Mouse (Mus musculus) ES-E14 (cell line): ENCODE data around the gene Tmem120b. TPM values are rescaled to one million over a fixed set of nuclear protein-coding genes. Genes with fewer than 3 reads are reported as not detected.

ENCODE experiments used
- DNase-seq: peaks from one replicate; pipeline ENCODE4 v3.0.0-alpha.2; 2013; ENCODE audit warnings: low read depth, low spot score
- H3K27ac ChIP-seq: 2 replicates; pipeline ENCODE4 v1.5.1; 2012; ENCODE audit warnings: low read depth, mild to moderate bottlenecking, low read length, moderate library complexity, mixed read lengths; ENCODE audit not compliant: poor library complexity, insufficient read depth, severe bottlenecking
- H3K36me3 ChIP-seq: 2 replicates; pipeline ENCODE4 v1.6.1; 2012; ENCODE audit warnings: mild to moderate bottlenecking, low read length, moderate library complexity, mixed read lengths; ENCODE audit not compliant: control insufficient read depth, poor library complexity, insufficient read depth, severe bottlenecking
- H3K4me1 ChIP-seq, 2 experiments: fragments of 150-350 bp in 1 of 2; sonication (generic) in 1 of 2; 2 replicates each; pipeline ENCODE4 v1.6.1; 2012; ENCODE audit warnings: low read length in 2 of 2, mild to moderate bottlenecking in 1 of 2, mixed read lengths in 1 of 2; ENCODE audit not compliant: control insufficient read depth in 2 of 2, insufficient read depth in 2 of 2, poor library complexity in 1 of 2
- H3K4me3 ChIP-seq, 2 experiments: fragments of 150-350 bp in 1 of 2; sonication (generic) in 1 of 2; 2 replicates each; pipeline ENCODE4 v1.5.1; 2012; ENCODE audit warnings: low read length in 2 of 2, low read depth in 1 of 2, mild to moderate bottlenecking in 1 of 2, mixed read lengths in 1 of 2; ENCODE audit not compliant: insufficient read depth in 1 of 2, poor library complexity in 1 of 2, severe bottlenecking in 1 of 2
- H3K9ac ChIP-seq: 2 replicates; pipeline ENCODE4 v1.6.1; 2012; ENCODE audit warnings: low read depth, mild to moderate bottlenecking, low read length, mixed read lengths; ENCODE audit not compliant: poor library complexity, insufficient read depth, severe bottlenecking
- H3K9me3 ChIP-seq: fragments of 150-350 bp; sonication (generic); 2 replicates; pipeline ENCODE4 v1.6.1; 2012; ENCODE audit warnings: low read depth, mild to moderate bottlenecking, low read length; ENCODE audit not compliant: control insufficient read depth, insufficient read depth
- CHD2 ChIP-seq: IDR thresholded peaks from 2 replicates; pipeline ENCODE4 v1.6.1; 2014; ENCODE audit warnings: mild to moderate bottlenecking, low read depth, low read length, inconsistent platforms
- HCFC1 ChIP-seq: IDR thresholded peaks from 2 replicates; pipeline ENCODE4 v1.6.1; 2012; ENCODE audit warnings: low read length, inconsistent platforms, borderline replicate concordance; ENCODE audit not compliant: insufficient read depth
- MAFK ChIP-seq: IDR thresholded peaks from 2 replicates; pipeline ENCODE4 v1.6.1; 2014; ENCODE audit warnings: mild to moderate bottlenecking, low read depth, low read length, inconsistent platforms; ENCODE audit not compliant: insufficient read depth
- ZC3H11A ChIP-seq: IDR thresholded peaks from 2 replicates; pipeline ENCODE4 v1.6.1; 2012; ENCODE audit warnings: low read depth, mild to moderate bottlenecking, inconsistent platforms, low read length, borderline replicate concordance
- ZNF384 ChIP-seq: IDR thresholded peaks from 2 replicates; pipeline ENCODE4 v1.6.1; 2012; ENCODE audit warnings: low read depth, low read length, inconsistent platforms
- in situ Hi-C, 2 experiments: fragments of 600-800 bp; cut with MboI; formaldehyde crosslinking; loops; one replicate each; pipeline ENCODE4 v1.15.1; 2025; ENCODE audit warnings: low sequenced_read_pairs in 2 of 2, inconsistent platforms in 1 of 2; ENCODE audit not compliant: unreplicated experiment in 2 of 2
- total RNA-seq: library from RNA; depleted of rRNA; stranded (reverse); fragments of 300-350 nt; gene quantifications from 2 replicates; pipeline ENCODE4 v1.2.3, GENCODE M21; 2012

The Tmem120b gene
- total RNA-seq, 1 experiment: 21.9 TPM

DNA sequence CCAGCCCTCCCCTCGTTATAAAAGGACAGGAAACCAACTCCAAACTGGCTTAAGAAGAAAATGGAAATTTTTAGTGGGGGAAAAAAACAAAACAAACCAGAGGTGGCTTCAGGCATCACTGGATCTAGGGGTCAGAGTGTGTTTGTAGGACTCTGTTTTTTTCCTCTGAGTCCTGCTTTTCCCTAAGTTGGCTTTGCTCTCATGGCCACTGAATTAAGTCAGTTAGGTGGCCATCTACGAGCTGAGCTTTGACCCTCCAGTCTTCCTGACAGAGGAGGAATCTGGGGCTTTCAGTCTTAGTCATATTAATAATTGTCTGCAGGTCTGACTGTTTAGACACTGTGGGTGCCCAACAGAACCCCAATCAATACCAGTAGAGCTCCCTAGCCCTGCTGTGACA lies 30.3 kb downstream of the Tmem120b start:
- no peak for DNase-seq
- Histone ChIP-seq H3K9ac (no peak overlapping the region), H3K4me1 (peaks cover 0 to 3% of the 10 kb centered on the region in 2 experiments; a peak in 1 of 4 replicates), H3K4me3 (no peak overlapping the region), H3K27ac (no peak overlapping the region), H3K9me3 (no peaks in the 10 kb centered on the region), H3K36me3 (peaks cover 7% of the 10 kb centered on the region; the same call in 1 of the 2 replicates)
- in situ Hi-C loops: no loop called here
- no peak for TF ChIP-seq ZNF384
- no peak for TF ChIP-seq HCFC1
- no peak for TF ChIP-seq CHD2
- no peak for TF ChIP-seq ZC3H11A
- TF ChIP-seq MAFK: no peak

DNA sequence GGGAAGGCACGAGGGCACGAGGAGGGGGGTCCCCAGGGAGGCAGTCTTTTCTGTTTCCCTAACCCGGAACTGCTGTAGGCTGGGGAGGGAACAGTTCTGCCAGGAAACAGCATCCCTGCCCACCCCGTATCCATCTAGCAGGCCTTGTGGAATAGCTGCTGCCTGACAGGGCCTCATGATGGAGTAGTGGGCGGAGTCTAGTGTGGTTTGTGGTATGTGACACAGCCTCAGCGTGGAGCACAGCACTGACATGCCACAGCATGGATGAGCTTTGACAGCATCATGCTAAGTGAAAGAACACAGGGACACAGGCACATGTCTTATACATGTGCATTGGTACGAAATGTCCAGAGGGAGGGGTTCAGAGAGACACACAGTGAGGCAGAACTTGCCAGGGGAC lies 34.2 kb downstream of the Tmem120b start:
- TF ChIP-seq ZNF384: no peak
- no peak for TF ChIP-seq CHD2
- TF ChIP-seq MAFK: no peak
- TF ChIP-seq ZC3H11A: no peak
- no peak for TF ChIP-seq HCFC1
- H3K4me3 ChIP-seq: no peak overlapping the region
- no peak overlapping the region for H3K9ac ChIP-seq
- DNase-seq: no peak
- in situ Hi-C loops: no loop called here
- H3K36me3 ChIP-seq: peaks cover 16% of the 10 kb centered on the region; the same call in 1 of the 2 replicates
- no peaks in the 10 kb centered on the region for H3K9me3 ChIP-seq
- peaks cover 0 to 4% of the 10 kb centered on the region in 2 experiments; a peak in 1 of 4 replicates for H3K4me1 ChIP-seq
- no peak overlapping the region for H3K27ac ChIP-seq

DNA sequence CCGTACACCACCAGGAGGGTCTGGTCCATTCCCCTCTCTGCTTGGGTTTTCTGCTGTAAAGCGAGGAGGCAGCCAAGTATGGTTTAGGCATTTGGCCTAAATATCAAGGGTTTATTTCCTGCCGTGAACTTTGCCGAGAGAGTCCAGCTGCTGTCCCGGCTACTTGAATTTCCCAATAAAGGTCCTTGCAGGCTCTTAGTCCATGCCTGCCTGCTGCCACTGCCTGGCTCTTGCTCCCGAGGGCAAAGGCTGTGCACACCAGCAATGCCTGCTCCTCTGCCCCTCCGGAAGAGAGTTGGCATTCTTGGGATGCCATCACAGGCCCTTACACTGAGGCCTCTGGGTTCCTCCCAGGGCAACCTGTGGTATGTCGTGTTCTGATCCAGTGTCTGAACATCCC lies 35.3 kb downstream of the Tmem120b start:
- no peak for DNase-seq
- H3K4me3 ChIP-seq: no peak overlapping the region
- no peak overlapping the region for H3K27ac ChIP-seq
- in situ Hi-C loops: no loop called here
- no peak for TF ChIP-seq MAFK
- TF ChIP-seq HCFC1: no peak
- no peak for TF ChIP-seq CHD2
- TF ChIP-seq ZNF384: no peak
- no peak for TF ChIP-seq ZC3H11A
- no peak overlapping the region for H3K9ac ChIP-seq
- H3K36me3 ChIP-seq: peaks cover 12% of the 10 kb centered on the region; the same call in 1 of the 2 replicates
- no peaks in the 10 kb centered on the region for H3K9me3 ChIP-seq
- 0 out of 4 replicates have a peak, but pooled peaks cover 0 to 2% of the 10 kb centered on the region in 2 experiments for H3K4me1 ChIP-seq

DNA sequence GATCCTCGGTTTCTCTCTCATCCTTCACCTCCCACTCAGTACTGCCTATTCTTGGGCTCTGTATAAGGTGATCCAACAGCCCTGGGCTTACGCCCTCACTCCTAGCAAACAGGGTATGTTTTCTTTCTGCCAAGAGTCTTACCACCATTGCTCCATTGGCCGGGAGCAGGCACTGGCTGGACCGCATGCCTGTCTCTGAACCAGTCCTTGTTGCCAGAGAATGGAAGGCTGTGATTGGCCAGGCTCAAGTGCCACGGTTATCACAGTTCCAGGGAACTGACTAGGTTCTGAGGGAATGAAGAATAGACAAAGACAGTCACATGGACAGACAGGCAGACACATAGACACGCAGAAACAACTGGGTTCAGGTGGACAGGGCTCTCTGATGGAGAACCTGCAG lies 36.6 kb downstream of the Tmem120b start:
- Histone ChIP-seq H3K9ac (no peak overlapping the region), H3K4me3 (no peak overlapping the region), H3K4me1 (0 out of 4 replicates have a peak, but pooled peaks cover 0 to 2% of the 10 kb centered on the region in 2 experiments), H3K9me3 (no peaks in the 10 kb centered on the region), H3K36me3 (peaks cover 12% of the 10 kb centered on the region; the same call in 1 of the 2 replicates), H3K27ac (no peak overlapping the region)
- TF ChIP-seq ZC3H11A (no peak), HCFC1 (no peak), CHD2 (no peak), MAFK (no peak), ZNF384 (no peak)
- no peak for DNase-seq
- in situ Hi-C loops: no loop called here
